Comparison of ENCODE assay signal across 9 mouse cellular contexts in the genomic region with DNA sequence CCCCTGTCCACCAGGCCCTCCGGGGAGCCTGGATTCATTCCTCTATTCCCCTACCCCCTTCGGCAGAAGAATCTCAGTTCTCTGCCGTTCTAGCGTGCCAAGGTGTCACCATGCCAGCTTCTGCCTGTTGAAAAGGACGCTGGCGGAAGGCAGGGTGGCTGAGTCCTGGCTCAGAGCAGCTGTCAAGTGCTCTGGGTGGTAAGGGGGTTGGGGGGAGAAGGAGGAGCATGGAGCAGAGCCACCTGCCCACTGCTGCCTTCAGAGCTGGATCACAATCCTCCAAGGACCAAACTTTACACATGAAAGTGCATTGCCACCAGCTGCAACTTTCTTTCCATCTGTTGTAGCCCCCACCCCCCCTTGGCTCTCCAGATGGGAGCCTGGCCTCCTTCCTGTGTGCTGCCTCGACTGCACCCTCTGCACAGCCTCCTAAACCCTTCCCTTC. TPM values are rescaled to one million over a fixed set of nuclear protein-coding genes. Genes with fewer than 3 reads are reported as not detected.
DNase-seq lines count a peak whose midpoint lies in the region; ATAC-seq and TF ChIP-seq lines count a peak whose summit lies in the region.
"Had no signal": no experiment of that assay in that cellular context is flagged by ENCODE, and none has a peak within 500 bp of the region (broad histone marks: within the 10 kb centered on the region; RNA-seq: fewer than 3 reads in every experiment).

No protein-coding gene starts in this region.

- no peaks in the 10 kb centered on the region for H3K27me3 ChIP-seq in liver, postnatal 0 days (ENCODE audit: insufficient read depth, low read length)
- no peaks in the 10 kb centered on the region for H3K27me3 ChIP-seq in liver, embryonic 11.5 days (replicated peaks; ENCODE audit: control insufficient read depth, insufficient read depth, low read length)

- ATAC-seq in liver, postnatal 0 days, result peak; percentile 32; the same call in 1 of the 2 replicates
- no peak for ATAC-seq in liver, embryonic 11.5 days (replicated peaks; ENCODE audit: low FRiP score)

- no peak overlapping the region for H3K4me3 ChIP-seq in liver, postnatal 0 days (ENCODE audit: low read depth, low read length)
- no peak overlapping the region for H3K4me3 ChIP-seq in liver, embryonic 11.5 days (ENCODE audit: low read depth, low read length)
- H3K4me3 ChIP-seq: midbrain, embryonic 12.5 days had no signal

- no peaks in the 10 kb centered on the region for H3K9me3 ChIP-seq in liver, postnatal 0 days (ENCODE audit: low read length)
- no peaks in the 10 kb centered on the region for H3K9me3 ChIP-seq in liver, embryonic 11.5 days (ENCODE audit: control insufficient read depth, low read length)
- H3K9me3 ChIP-seq: midbrain, embryonic 12.5 days had no signal

- no peak for TF ChIP-seq EP300 in liver, postnatal 0 days (IDR thresholded peaks at IDR 0.05; ENCODE audit: low read depth)

- H3K36me3 ChIP-seq in liver, postnatal 0 days (replicated peaks; ENCODE audit: insufficient read depth, low read length), result peaks cover 40% of the 10 kb centered on the region
- peaks cover 20% of the 10 kb centered on the region for H3K36me3 ChIP-seq in liver, embryonic 11.5 days (ENCODE audit: control insufficient read depth, insufficient read depth, low read length)

- 71% methylated on average over 7 of the region's 7 CpGs for WGBS in liver, postnatal 0 days (ENCODE audit: insufficient replicate concordance)
- WGBS in liver, embryonic 11.5 days, result 65% methylated on average over 7 of the region's 7 CpGs

- no peak overlapping the region for H3K27ac ChIP-seq in liver, postnatal 0 days (ENCODE audit: low read depth)
- H3K27ac ChIP-seq in liver, embryonic 11.5 days (ENCODE audit: low read depth, low read length), result no peak overlapping the region
- H3K27ac ChIP-seq: midbrain, embryonic 12.5 days had no signal

- DNase-seq in liver, postnatal 0 days, result no peak
- DNase-seq in liver, embryonic 11.5 days (ENCODE audit: low spot score), result no peak
- DNase-seq in frontal cortex, postnatal 10 days (ENCODE audit: low spot score in 2 of 2), result peak; percentile 53 to 78
- peak; percentile 51 to 53 for DNase-seq in layer of hippocampus, postnatal 25 days (ENCODE audit: extremely low spot score in 1 of 2, low spot score in 1 of 2)
- peak; percentile 70 for DNase-seq in right cerebral cortex, postnatal 4 days
- DNase-seq in kidney, adult 11 months, result no peak
- DNase-seq in urinary bladder, adult 18-20 months (ENCODE audit: low spot score in 2 of 2), result no peak
- DNase-seq in yolk sac, embryonic 10.5 days (ENCODE audit: low spot score), result no peak

- no peak overlapping the region for H3K4me2 ChIP-seq in liver, postnatal 0 days (ENCODE audit: low read depth, low read length)
- no peak overlapping the region for H3K4me2 ChIP-seq in liver, embryonic 11.5 days
- H3K4me2 ChIP-seq: midbrain, embryonic 12.5 days had no signal

- H3K9ac ChIP-seq in liver, postnatal 0 days (replicated peaks), result no peak overlapping the region
- H3K9ac ChIP-seq in liver, embryonic 11.5 days (ENCODE audit: low read depth, low read length), result no peak overlapping the region
- H3K9ac ChIP-seq: midbrain, embryonic 12.5 days had no signal

- no peaks in the 10 kb centered on the region; the same call in 1 of the 2 replicates for H3K4me1 ChIP-seq in liver, postnatal 0 days (ENCODE audit: insufficient read depth)
- no peaks in the 10 kb centered on the region for H3K4me1 ChIP-seq in liver, embryonic 11.5 days (replicated peaks; ENCODE audit: control insufficient read depth, insufficient read depth, low read length)

- no peak for TF ChIP-seq CTCF in liver, postnatal 0 days (IDR thresholded peaks at IDR 0.05; ENCODE audit: low read depth)

RNA-seq across cellular contexts. Expression of a gene that starts 7.8 kb away (rescaled TPM):
- 38.4 and 40.1 TPM in 2 replicates for polyA plus RNA-seq in liver, postnatal 0 days (2015; fragmentation: Nextera tagmentation; extraction: Ambion mirVana)
- 78.8 and 86.8 TPM in 2 replicates for polyA plus RNA-seq in liver, embryonic 11.5 days (2014; fragmentation: Nextera tagmentation; extraction: Ambion mirVana)
- total RNA-seq in layer of hippocampus, postnatal 25 days (2021), result 10 to 100 TPM; 69.7 to 69.9 TPM

RNA-seq across cellular contexts. Expression of a gene that starts 21.6 kb away (rescaled TPM):
- polyA plus RNA-seq in liver, postnatal 0 days (2015; fragmentation: Nextera tagmentation; extraction: Ambion mirVana), result 42.4 and 53.2 TPM in 2 replicates
- 88.1 and 92.4 TPM in 2 replicates for polyA plus RNA-seq in liver, embryonic 11.5 days (2014; fragmentation: Nextera tagmentation; extraction: Ambion mirVana)
- 100 to 1,000 TPM; 159 to 170 TPM for total RNA-seq in layer of hippocampus, postnatal 25 days (2021)

RNA-seq across cellular contexts. Expression of a gene that starts 55.4 kb away (rescaled TPM):
- polyA plus RNA-seq in liver, postnatal 0 days (2015; fragmentation: Nextera tagmentation; extraction: Ambion mirVana), result 60.1 and 61.8 TPM in 2 replicates
- polyA plus RNA-seq in liver, embryonic 11.5 days (2014; fragmentation: Nextera tagmentation; extraction: Ambion mirVana), result 41.3 and 44.9 TPM in 2 replicates
- 1 to 10 TPM; 3.2 to 7.2 TPM for total RNA-seq in layer of hippocampus, postnatal 25 days (2021)

Comparison
In these comparisons a context has a peak if more than half of its experiments do, and no peak if none do; other contexts are left out.
1. DNase-seq: peak in frontal cortex, postnatal 10 days (2 of 2), layer of hippocampus, postnatal 25 days (2 of 2) and right cerebral cortex, postnatal 4 days (single experiment); none in liver, postnatal 0 days (single experiment), liver, embryonic 11.5 days (single experiment), kidney, adult 11 months (single experiment), urinary bladder, adult 18-20 months (0 of 2) and yolk sac, embryonic 10.5 days (single experiment).